Mouse (Mus musculus) urinary bladder, postnatal 25 days (tissue): ENCODE data around the gene Sap30bp.

Experiments used
- DNase-seq: peaks from one replicate; pipeline ENCODE4 v3.0.0; 2022; ENCODE audit warnings: low spot score

The Sap30bp gene

DNA sequence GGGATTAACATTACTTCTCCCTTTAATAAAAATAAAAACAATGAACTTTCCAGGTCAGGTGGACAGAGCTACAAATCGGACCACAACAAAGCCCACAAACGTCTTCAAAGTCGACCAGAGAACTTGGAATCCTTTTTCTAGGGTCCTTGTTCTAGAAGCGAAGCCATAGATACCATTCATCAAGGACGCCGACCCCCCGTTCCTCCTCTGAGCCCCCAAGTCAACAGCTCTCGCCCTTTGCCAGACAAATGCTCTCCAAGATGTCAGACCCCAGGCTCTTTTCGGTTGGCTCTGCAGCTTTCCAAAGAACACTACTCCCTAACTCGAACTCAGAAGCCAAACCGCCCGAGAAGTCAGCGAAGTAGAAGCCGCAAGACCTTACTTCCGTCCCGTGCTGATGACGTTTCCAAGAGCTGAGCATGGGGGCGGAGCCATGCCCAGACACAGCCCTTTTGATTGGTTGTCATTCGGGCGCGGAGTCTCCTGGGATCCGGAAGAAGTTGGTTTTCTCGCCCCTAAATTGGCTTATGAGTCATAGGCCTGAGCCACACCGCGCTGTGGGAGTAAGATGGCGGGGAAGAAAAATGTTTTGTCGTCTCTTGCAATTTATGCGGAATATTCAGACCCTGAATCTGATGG, at the start of gene Sap30bp, which contains the start of gene Recql5:
Gene Sap30bp (plus strand): TSS at position 175 of the 639 bp plus-strand sequence.
Gene Recql5 (minus strand): TSS at position 370 of the 639 bp plus-strand sequence.
- peak; percentile 95 for DNase-seq

DNA sequence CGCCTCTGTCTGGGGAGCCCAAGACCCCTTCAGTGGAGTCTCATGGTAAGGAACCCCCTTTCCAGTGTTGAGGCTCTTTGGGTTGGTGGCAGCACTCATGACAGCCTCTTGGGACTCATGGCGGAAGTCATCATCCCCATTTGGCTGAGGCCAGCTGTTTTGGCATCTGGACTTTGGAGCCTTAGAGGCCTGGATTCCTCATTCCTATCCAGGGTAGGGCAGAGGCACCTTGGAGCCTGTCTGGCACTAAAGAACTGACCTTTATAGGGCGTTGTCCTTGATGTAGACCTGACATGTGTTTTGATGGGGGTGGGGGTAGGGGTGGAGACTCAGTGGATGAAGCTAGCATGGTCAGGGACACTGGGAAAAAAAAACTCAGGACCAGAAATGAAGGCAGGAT, 48.7 kb upstream of the Sap30bp start:
- no peak for DNase-seq

DNA sequence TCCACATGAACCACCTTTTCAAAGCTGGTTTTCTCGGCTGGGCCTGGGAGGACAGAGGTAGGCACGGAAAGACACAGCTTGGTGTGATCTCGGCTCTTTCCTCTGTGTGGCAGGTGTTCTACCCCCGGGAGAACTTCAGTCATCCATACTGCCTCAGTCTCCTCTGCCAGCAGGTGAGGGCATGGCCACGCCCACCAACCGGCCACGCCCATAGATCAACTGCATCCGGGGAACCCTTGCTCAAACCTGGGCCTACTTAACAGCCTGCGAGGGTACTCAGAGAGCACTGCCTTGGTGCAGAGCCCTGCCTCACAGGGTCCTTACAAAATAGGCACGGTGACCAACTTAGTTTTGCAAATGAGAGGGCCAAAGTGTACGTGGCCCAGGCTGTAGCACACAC, 47.8 kb upstream of the Sap30bp start:
- DNase-seq: no peak

DNA sequence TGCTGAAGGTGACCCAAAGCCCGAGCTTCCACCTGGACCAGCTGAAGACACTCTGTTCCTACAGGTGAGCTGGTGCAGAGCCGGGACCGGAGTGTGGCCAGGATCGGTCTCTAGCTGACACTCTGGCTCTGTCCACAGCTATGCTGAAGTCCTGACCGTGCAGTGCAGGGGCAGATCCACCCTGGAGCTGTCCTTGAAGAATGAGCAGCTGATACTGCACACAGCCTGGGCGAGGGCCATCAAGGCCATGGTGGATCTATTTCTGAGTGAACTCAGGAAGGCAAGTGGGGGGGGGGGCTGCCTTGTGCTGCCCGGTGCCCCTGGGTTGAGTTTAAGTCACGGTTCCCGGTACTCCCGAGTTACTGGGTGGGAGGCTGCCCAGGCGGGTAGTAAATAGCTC, 46.6 kb upstream of the Sap30bp start:
- DNase-seq: no peak

DNA sequence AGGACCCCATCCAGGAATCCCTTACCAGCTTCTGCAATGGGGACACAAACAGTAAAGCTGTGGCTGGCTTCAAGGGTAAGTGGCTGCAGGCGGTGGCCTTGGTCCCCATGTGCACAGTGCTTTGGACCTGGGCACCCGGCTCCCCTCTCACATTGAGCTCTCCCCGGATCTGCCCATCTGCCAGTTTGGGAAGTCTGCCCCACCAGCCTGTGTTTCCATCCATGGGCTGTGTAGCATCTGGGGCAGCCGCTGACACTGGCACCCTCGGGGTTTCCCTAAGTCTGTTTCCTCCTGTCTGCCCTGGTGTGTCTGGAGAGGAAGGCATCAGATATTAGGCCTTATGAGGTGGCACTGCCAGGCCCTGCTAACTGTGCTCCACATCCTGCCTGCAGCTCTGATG, 45.1 kb upstream of the Sap30bp start:
- no peak for DNase-seq

DNA sequence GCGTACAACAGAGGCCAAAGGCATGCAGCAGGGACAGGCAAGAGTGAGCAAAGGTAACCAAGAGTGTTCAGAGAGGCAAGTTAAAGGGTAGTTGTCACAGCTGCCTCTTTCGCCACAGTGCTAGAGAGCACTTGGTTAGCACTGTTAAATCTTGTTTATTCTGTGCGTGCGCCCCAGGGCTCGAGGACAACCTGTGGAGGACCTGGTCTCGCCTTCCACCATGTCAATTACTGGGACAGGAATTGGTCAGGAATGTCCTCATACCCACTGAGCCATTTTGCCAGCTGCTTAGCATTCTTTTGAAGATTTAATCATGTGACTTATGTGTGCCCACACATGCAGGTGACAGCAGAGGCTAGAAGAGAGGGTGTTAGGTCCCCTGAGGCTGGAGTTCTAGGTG, 43.9 kb upstream of the Sap30bp start:
- DNase-seq: no peak

DNA sequence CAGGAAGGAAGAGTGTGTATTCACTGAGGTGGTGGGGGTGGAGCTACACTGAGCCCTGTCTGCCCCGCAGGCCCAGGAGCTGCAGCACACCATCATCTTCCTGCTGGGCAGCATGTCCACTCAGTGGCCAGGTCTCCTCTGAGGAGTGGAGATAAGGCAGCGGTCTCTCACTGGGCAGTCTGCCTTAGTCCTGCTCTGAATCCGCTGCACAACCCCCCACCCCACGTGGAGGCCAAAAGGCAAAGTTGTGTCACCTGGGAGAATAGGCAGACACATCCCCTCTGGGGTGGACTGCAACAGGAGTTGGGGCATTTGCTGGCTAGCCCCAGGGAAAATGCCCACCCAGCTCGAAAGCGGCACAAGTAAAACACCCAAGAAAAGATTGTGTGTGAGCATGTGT, 40.9 kb upstream of the Sap30bp start:
- no peak for DNase-seq

DNA sequence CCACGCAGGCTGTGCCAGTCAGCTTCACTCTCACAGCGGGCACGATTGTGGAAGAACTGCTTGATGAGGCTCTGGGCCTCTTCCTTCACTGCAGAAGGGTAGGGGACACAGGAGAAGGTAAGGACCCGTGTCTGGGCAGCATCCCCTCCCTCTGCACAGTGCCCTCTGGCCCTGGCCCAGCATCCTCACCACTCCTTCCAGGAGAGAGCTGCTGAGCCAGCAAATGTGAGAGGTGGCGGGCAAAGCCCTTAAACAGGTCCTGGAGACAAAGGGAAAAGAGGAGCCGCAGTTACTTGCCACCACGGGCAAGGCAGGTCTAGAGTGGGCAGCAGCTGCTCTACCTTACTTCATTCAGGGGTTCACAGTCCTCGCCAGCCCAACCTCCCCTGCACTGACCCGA, 40.0 kb upstream of the Sap30bp start:
- DNase-seq: no peak

DNA sequence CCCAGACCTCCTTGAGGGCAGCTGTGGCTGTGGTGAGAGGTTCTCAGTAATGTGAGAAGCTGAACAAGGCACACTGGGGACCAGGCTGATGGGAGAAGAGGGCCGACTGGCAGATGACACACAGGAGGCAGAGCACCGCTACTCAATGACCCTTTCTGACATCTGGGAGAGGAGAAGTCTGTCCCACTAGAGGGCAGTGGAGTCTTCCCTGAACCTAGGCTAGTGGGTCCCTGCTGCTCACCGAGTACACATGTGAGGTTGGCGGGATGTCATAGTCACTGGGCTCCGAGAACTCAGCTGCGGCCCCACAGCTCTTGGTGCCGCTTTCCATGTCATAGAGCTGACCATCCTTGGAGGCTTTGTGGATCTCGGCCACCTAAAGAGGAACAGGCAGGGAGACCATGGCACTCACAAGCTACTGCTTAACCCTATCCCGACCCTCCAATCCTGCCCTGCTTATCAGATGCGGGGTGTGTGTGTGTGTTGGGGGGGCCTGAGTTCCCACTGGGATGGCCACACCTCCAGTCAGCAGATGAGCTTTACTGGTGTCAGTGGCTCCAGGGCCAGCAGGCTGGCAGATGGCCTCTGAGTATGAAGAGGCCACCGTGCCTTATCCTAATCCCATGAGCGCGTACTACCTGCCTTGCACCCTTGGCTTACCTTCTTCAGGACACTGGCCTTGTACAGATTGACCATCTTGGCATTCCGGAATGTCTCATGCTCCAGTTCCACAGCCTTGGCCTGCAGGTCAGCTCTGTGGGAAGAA, 38.1 kb upstream of the Sap30bp start:
- no peak for DNase-seq

DNA sequence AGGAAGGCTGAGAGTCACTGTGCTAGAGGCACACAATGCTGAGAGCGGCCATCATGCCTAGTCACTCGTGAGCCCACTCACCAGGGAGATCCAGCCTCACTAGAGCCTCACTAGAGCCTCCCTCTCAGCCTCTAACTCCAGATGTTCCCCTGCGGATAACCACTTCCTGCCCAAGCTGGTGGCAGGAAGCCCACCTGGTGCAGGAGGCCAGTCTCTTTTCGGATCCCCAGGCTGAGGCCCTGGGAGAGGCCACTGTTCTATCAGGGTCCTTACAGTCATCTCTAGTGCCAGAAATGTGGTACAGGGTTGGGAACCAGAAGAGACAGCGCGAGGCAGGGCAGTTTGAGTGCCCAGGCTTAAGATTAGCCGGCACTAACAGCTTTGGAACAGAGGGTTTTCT, 34.6 kb upstream of the Sap30bp start:
- no peak for DNase-seq

DNA sequence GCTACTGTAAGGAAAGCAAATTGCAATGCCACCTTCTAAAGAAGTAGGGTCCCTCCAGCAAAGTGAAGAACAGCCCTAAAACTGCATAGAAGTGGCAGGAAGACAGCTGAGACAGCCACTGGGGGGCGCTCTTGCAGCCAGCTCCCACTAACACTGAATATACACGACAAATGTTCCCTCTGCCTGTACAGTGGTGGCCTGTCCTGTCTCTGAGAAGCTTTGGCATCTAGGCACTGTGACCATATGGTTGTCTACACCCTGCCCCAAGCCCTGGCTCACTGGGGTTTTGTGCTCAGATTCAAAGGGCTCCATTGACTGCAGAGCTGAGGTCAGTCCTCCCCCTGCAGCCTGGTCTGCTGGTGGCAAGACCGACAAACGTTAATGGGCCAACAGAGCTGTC, 34.2 kb upstream of the Sap30bp start:
- no peak for DNase-seq

DNA sequence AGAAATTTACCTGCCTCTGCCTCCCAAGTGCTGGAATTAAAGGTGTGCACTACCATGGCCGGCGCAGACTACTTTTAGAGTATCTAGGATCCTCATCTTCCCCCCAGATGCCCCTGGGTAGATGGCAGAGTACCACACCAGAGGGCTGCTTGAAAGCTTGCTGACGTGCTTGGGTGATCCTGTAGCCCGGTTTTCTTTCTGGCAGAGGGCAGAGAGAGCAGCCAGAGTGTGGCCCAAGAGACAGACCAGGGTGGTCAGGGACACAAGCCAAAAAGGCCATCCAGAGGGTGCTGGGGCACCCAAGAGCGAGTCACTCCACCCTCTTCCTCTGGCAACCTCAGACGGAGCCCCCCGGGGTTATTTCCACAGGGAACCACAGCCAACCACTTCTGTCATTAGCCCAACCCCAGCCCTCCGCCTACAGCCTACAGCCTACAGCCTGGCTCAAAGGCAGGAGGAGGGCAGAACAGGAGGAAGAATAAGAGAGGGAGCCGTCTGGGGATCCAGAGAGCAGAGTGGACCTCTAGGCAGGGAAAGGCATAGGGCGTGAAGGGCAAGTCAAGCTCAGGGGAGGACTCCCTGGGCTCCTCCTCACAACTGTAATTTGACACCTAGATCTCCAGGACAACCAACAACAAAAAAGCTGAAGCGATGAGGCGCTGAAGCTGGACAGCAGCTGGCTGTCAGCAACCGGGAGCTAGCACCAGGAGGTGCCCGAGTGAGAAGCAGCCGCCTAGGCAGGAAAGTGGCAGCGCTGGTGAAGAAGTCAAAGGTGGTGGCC, 33.4 kb upstream of the Sap30bp start, which contains the start of gene Smim5:
Gene Smim5 (plus strand): TSS at position 481 of the 781 bp plus-strand sequence.
- no peak for DNase-seq

DNA sequence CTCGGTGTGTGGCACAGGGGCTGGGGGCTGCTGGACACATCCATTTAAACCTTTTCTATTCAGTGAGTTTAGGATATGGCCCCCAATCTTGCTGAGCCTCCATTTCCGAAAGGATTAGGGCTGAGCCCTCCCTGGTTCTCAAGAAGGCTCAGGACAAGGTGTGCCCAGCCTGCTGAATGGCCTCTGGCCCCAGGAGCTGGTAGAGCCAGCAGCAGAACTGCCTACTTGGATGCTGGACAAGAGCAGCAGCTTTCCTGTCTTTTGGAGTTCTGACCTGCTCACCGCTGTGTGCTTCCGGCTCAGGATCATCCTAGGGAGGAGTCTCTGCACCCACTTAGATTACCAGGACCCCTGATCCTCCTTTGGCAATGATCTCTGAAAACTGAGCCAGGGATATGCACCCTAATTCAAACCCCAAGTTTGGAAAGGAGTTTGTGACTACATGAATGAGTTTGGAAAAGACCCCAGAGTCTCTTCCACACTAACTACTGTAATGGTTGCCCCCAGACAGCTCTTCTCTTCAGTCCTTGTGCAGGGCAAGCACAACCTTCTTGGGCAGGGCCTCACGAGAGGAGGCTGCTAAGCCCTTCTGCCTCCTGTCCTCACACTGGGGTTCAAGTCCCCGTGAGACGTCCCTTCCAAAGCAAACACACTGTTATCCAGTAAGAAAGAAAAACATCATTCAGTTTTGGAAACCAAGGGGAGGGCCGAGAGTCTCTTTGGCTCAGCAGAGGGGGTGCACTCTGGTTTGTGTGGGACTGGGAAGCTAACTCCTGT, 32.3 kb upstream of the Sap30bp start:
- no peak for DNase-seq

DNA sequence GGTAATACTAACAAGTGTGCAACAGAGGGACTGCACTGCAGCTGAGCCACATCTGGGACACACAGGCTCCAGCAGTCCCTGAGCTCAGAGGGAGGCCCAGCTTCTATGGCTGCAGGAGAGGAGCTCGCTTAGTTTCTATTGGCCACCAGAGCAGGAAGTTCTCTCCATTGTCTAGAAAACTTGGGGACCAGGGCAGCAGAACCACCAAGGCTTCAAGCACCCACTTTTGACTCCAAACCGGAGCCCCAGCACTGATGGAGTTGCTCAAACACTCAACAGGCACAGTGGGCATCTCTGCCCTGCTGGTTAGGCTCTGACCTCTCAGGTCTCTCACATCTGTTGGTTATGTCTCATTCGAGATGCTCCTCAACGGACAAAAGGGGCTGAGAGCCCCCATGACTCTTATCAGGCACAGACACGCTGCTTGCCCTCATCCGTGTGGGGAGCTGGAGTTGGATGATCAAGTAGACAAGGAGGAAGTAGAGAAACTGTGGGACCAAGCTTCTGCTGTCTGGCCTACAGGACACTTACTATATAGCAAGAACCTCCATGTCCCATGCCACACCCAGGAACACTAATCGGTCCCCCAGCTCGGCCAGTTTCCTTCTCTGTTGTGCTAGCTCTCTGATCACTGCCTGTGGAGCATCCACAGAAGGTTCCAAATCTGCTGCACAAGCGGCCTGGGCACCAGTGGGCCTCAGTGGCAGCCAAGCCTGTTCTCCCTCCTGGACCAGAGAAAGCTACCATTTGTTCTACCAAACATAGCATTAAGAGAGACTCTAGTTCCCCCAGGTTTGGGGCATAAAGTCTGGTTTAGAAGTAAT, 31.5 kb upstream of the Sap30bp start:
- DNase-seq: no peak

DNA sequence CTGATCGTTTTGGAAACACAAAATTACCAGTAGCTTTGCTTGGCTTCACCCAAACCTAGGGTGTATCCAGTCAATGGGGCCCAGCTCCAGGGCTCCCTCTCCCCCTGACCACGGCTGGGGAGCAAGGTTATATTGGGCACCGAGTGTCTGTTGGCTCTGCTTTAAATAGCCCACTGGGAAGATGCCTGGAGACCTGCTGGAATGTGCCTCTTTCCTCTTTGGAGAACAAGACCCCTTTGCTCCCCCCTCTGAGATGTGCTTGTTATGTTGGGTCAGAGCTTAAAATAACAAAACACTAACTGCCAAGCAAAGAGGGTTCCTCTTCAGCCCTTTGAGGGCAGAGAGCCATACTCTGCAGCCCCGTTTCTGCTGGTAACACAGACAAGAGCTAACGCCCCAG, 30.9 kb upstream of the Sap30bp start:
- DNase-seq: no peak

DNA sequence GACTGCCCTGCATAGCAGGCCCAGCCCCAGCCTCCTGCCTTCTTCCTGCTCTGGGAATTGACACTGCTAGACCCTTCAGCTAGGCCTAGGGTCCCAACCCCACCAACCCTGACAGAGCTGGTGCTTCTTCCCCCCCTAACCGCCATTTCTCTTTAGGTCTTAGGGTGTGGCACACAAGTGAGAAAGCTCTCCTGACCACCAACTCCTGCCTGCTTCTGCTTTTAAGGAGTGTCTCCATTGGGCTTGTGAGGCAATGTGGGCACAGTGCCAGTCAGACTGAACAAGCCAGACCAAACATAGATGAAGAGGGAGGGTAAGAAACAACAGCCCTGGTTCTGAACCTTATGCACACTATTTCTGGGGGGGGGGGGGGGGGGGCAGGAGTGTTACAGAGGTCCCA, 30.3 kb upstream of the Sap30bp start:
- peak; percentile 72 for DNase-seq

DNA sequence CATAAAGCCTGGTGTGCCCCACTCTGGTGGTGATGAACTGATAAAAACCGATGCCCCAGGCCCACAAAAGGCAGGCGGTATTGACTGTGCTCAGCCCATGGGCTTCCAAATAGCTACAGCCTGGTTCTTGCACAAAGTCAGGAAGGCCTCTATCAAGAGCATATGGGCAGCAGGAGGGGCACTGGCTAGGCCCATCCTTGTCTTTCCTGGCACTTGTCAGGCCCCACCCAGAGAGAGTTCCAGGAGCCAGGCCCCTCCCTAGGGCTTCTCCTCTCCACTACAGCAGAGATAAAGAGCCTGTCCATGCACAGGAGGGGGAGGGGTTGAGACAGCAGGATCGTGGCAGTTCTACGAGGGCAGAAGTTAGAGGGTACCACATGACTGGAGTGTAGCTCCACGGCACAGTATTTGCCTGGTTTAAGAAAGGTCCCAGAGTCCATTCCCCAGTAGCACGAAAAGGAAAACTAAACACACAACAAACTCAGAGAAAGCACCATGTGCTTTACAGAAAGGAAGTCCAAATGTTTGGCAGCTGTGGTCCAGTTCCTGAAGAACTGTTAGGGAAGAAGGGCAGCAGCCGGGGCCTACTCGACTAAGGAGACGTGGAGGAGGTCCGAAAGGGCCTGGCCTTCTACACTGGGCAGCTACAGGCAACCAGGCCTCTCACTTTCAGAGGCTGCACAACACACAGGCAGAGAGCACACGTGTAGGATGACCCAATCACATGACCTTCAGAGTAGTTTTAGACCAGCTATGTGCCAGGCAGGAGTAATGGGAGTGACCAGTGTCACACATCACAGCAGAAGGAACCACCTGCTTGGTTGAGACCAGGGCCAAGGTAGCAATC, 29.5 kb upstream of the Sap30bp start:
- no peak for DNase-seq

DNA sequence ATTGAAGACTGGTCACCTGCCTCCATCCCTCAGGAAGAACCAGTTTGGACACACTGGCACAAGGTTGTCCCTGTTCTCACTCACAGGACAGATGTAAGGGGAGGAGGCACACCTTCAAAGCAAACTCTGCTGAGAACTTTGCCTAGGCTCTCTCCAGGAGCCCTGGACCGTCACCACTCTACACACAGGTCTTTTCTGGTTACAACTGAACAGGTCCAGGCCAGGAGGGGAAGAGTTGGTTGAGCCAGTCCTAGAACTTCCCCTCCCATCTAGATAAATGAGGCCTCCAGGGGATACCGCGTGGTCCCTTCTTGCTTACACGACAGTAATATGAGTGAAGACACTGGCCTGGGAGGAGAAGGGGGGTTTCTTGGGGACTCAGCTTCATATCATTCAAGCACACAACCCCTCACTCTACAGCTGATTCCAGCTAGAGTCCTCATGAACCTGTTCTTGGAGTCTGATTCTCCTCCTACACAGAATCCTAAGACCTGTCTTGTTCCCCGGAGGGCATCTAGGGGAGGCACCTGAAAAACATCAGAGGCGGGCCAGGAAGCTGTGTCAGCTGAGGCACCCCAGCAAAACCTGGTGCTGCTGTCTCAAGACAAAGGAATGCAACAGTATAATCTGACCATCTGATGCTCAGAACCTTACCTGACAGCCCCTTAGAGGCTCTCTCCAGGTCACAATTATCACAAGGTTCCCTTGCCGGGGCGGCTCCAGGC, 28.7 kb upstream of the Sap30bp start:
- DNase-seq: no peak

DNA sequence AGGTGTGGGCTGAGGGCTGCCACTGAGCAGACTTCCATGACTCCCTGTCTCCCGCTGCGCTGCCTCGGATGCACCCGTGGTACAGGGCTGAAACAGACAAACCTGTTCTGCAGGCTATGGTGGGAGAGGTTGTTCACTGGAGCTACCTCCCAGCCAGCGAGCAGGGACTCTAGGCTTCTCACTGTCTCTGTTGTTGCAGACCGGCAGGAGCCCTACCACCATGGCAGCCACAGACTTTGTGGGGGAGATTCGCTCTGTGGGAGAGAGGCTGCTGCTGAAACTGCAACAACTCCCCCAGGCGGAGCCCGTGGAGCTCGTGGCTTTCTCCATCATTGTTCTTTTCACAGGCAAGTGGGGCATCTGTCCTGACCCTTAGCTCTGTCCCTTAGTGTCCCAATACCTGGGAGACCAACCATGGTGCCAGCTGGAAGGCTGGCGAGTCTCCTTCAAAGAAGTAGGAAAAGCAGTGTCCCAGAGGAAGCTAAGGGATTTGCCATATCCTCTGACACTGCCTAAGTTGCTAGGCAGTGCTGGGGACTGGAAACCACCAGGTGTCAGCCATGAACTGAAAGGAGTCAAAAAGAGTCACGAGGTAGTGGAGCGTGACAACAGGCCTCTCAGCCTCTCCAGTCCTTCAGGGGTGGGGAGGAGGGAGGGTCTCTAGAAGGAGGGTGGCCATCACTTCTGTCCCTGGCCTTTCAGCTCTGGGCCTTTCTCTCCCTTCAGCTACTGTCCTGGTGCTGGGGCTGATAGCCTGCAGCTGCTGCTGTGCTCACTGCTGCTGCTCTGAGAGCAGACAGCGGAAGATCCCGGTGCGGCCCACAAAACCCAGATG, 27.9 kb upstream of the Sap30bp start:
- DNase-seq: peak; percentile 44
